Mouse (Mus musculus) stomach, postnatal 0 days (tissue): ENCODE measurements at regions not wholly inside any gene's neighbourhood (a gene's known extent, or its start where the extent isn't known, plus 50 kb on each side); places are given as distances from the start of the nearest gene placed in this dataset.

Source experiments
- ATAC-seq: fragments of 200-750 bp; cut with Nextera tagmentation; 2 replicates; pipeline ENCODE4 v1.8.0; 2017; ENCODE audit not compliant: low FRiP score, low TSS enrichment
- DNase-seq: peaks from one replicate; pipeline ENCODE4 v3.0.0-alpha.2; 2016; ENCODE audit warnings: low spot score
- H3K27ac ChIP-seq: fragments of 300-500 bp; sonication (generic); replicated peaks from 2 replicates; pipeline ENCODE4 v1.5.1; 2014; ENCODE audit warnings: mild to moderate bottlenecking, control low read depth
- H3K27me3 ChIP-seq: fragments of 300-500 bp; sonication (generic); 2 replicates; pipeline ENCODE4 v1.6.1; 2014; ENCODE audit warnings: low read length; ENCODE audit not compliant: control insufficient read depth, insufficient read depth
- H3K36me3 ChIP-seq: fragments of 300-500 bp; sonication (generic); 2 replicates; pipeline ENCODE4 v1.6.1; 2014; ENCODE audit warnings: low read length, mixed read lengths; ENCODE audit not compliant: control insufficient read depth, insufficient read depth
- H3K4me1 ChIP-seq: fragments of 300-500 bp; sonication (generic); replicated peaks from 2 replicates; pipeline ENCODE4 v1.6.1; 2014; ENCODE audit warnings: antibody characterized with exemption; ENCODE audit not compliant: control insufficient read depth, insufficient read depth
- H3K4me2 ChIP-seq: fragments of 300-500 bp; sonication (generic); replicated peaks from 2 replicates; pipeline ENCODE4 v1.6.1; 2014; ENCODE audit warnings: low read depth, mild to moderate bottlenecking, control low read depth, moderate library complexity
- H3K4me3 ChIP-seq: fragments of 300-500 bp; sonication (generic); 2 replicates; pipeline ENCODE4 v1.5.1; 2014; ENCODE audit warnings: low read depth, low read length, control low read depth
- H3K9ac ChIP-seq: fragments of 300-500 bp; sonication (generic); 2 replicates; pipeline ENCODE4 v1.6.1; 2014; ENCODE audit warnings: mild to moderate bottlenecking, low read length, control low read depth, mixed read lengths
- H3K9me3 ChIP-seq: fragments of 300-500 bp; sonication (generic); 2 replicates; pipeline ENCODE4 v1.6.1; 2016; ENCODE audit warnings: low read length; ENCODE audit not compliant: control insufficient read depth
- CTCF ChIP-seq: IDR thresholded peaks from 2 replicates; pipeline ENCODE4 v1.5.1; 2016; ENCODE audit warnings: antibody characterized with exemption, low read depth, mild to moderate bottlenecking, moderate library complexity
- EP300 ChIP-seq: optimal IDR thresholded peaks from 2 replicates; pipeline ENCODE3; 2016; ENCODE audit warnings: antibody characterized with exemption
- WGBS: fragments of 180-500 bp; shearing (Covaris S2); extraction: QIAGEN DNeasy Blood & Tissue Kit; methylation state at CpG from one replicate; pipeline ENCODE4 v1.1.7; 2014; 5-methylcytosine and 5-hydroxymethylcytosine counted together

DNA sequence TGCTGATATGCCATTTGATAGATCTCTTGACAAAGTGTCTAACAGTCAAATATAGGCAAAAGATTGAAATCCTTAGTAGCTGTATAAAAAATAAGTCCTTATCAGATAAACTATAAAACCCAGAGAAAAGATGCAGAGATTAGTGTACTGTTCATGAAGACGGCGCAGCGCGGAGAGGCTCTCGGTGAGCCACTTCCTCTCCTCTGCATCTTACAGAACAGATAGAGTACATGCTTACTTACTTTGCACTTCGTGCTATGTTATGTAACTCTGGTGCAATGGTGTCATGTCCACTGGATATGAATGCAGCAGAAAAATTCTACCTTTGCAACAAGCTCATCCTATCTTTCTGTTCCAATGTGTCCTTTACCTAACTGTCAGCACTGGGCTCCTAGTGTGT is 2593.5 kb upstream of the Gm7489 start:
- ATAC-seq (no peak), DNase-seq (no peak)
- Histone ChIP-seq H3K27ac (no peak overlapping the region), H3K9ac (no peak overlapping the region), H3K4me2 (no peak overlapping the region), H3K36me3 (no peaks in the 10 kb centered on the region), H3K9me3 (no peaks in the 10 kb centered on the region), H3K4me1 (no peaks in the 10 kb centered on the region), H3K27me3 (no peaks in the 10 kb centered on the region), H3K4me3 (no peak overlapping the region)
- WGBS = 88% methylated on average over 6 of the region's 6 CpGs
- no peak for TF ChIP-seq CTCF
- no peak for TF ChIP-seq EP300

DNA sequence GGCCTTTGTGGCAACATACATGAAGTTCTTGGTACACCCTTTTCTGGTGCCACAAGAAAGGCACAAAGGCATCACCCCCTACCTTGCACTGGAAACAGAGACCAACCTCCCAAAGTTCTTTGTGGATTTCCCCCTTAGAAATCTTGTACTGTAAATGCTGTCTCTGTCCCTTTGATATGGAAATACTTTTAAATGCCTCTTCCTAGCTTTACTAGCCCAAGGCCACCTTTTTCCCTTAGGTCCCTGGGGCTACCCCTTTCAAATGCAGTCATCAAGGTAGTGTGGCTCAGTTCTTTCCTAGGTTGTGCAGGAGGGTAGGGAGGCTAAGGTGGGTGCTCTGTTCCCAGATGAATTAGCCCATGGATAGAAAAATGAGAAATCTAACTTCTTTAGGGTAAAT is 2587.9 kb upstream of the Gm7489 start:
- Histone ChIP-seq H3K4me1 (no peaks in the 10 kb centered on the region), H3K27me3 (no peaks in the 10 kb centered on the region), H3K9ac (no peak overlapping the region), H3K36me3 (no peaks in the 10 kb centered on the region), H3K4me3 (no peak overlapping the region), H3K27ac (no peak overlapping the region), H3K9me3 (no peaks in the 10 kb centered on the region), H3K4me2 (no peak overlapping the region)
- DNase-seq (no peak), ATAC-seq (no peak)
- TF ChIP-seq CTCF (no peak), EP300 (no peak)

DNA sequence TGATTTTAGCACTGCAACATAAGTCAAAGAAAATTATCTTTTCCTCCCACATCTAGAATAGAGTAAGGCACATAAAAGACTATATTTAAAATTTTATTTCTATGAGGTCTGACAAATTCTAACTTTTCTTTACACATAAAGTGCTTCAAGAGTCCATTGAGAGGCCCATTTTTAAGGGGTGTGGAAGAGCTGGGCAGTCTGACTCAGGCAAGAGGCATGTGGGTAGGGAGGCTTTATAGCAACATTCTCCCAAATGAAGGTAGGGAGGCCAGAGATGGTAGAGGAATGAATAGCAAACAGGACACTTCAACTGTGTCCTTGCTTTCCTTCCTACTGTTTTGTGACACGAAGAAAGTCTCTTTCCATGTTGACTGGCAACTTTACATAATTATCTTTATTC is 2566.6 kb upstream of the Gm7489 start:
- no peak for DNase-seq
- 74% methylated on average over 1 of the region's 1 CpGs for WGBS

DNA sequence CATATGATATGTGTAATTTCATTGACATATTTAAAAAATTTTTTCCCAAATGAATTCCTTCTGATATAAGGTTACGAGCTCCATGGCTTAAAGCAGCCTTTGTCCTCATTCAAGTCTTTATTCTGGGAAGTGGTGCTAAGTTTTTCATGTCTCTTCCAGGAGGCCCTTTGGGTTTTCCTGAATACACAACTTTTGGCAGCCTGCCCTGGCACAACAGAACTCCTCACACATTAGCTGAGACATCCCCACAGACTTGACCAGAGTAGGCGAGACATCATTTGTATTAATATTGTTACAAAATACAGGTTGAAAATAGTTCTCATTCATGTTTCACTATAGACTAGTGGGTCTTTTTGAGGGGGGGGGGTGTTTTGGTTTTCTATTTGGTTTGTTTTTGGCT is 2565.9 kb upstream of the Gm7489 start:
- no peaks in the 10 kb centered on the region for H3K27me3 ChIP-seq

More for the DNA sequence above, 2566.6 kb upstream of the Gm7489 start:
- Histone ChIP-seq H3K36me3 (no peaks in the 10 kb centered on the region), H3K9me3 (no peaks in the 10 kb centered on the region), H3K4me1 (no peaks in the 10 kb centered on the region), H3K4me2 (no peak overlapping the region), H3K9ac (no peak overlapping the region), H3K4me3 (no peak overlapping the region), H3K27me3 (no peaks in the 10 kb centered on the region), H3K27ac (no peak overlapping the region)
- TF ChIP-seq CTCF (no peak), EP300 (no peak)
- ATAC-seq = no peak

DNA sequence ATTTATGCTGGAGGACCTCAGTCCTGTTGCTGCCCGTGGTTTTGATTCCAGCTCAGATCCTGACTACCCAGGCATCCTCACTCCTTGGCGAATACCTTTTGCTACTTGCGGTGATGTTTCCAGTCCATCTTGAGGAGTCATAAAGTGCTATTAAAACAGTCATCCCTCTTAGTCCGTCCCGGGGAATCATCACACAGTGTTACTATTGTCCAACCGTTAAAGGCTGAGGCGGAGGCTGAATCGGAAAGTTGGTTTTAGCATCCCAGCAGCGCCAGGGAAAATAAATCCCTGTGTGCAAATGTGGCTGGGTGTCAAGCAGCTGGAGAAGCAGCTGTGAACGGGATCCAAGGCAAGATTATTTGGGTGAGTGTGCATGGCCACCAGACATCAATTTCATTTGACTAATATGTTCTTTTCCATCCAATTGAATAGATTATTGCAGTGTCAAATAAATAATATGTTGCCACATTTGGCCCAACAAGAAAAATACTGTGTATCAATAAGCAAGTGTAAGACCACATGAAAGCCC is 2564.3 kb upstream of the Gm7489 start:
- H3K9me3 ChIP-seq = no peaks in the 10 kb centered on the region
- no peaks in the 10 kb centered on the region for H3K4me1 ChIP-seq
- H3K4me2 ChIP-seq = no peak overlapping the region
- no peak for DNase-seq
- TF ChIP-seq EP300 (no peak), CTCF (no peak)
- no peak overlapping the region for H3K27ac ChIP-seq
- H3K9ac ChIP-seq = no peak overlapping the region
- H3K4me3 ChIP-seq = no peak overlapping the region
- WGBS = 68% methylated on average over 10 of the region's 10 CpGs
- H3K27me3 ChIP-seq = no peaks in the 10 kb centered on the region
- no peaks in the 10 kb centered on the region for H3K36me3 ChIP-seq
- ATAC-seq = no peak

More for the DNA sequence above, 2565.9 kb upstream of the Gm7489 start:
- Histone ChIP-seq H3K27ac (no peak overlapping the region), H3K4me3 (no peak overlapping the region), H3K4me2 (no peak overlapping the region), H3K9me3 (no peaks in the 10 kb centered on the region), H3K9ac (no peak overlapping the region), H3K4me1 (no peaks in the 10 kb centered on the region), H3K36me3 (no peaks in the 10 kb centered on the region)
- TF ChIP-seq CTCF (no peak), EP300 (no peak)
- WGBS = 74% methylated on average over 2 of the region's 2 CpGs
- ATAC-seq = no peak
- DNase-seq = no peak

DNA sequence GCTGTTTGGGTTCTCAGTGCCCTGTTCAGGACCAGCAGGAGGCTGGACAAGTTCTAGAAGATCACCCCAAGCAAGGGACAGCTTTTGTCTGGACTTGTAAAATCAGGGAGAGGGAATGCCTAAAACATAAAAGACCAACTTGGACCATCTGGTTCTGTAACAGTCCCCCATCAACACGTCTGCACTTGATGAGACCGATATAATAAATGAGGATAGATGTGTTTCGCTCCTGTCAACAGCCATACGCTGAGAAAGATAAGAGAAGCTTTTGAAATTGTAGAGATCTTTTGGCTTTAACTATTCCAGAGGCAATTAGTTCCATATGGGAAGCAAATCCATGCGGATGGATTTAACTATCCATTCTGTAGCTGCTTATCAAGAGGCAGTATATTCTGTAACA is 2561.4 kb upstream of the Gm7489 start:
- Histone ChIP-seq H3K36me3 (no peaks in the 10 kb centered on the region), H3K9ac (no peak overlapping the region), H3K4me1 (no peaks in the 10 kb centered on the region), H3K27me3 (no peaks in the 10 kb centered on the region), H3K9me3 (no peaks in the 10 kb centered on the region), H3K4me2 (no peak overlapping the region), H3K4me3 (no peak overlapping the region), H3K27ac (no peak overlapping the region)
- no peak for TF ChIP-seq EP300
- TF ChIP-seq CTCF = no peak
- 72% methylated on average over 5 of the region's 5 CpGs for WGBS
- DNase-seq (no peak), ATAC-seq (no peak)
